Mouse (Mus musculus) adrenal gland, postnatal 25 days (tissue): ENCODE measurements around the gene Plxna2. TPM values are rescaled to one million over a fixed set of nuclear protein-coding genes. Genes with fewer than 3 reads are reported as not detected.
A peak's percentile ranks its signal among the peaks of the same experiment; 100 is the strongest.

Experiments
- DNase-seq: peaks from one replicate; pipeline ENCODE4 v3.0.0; 2021; ENCODE audit warnings: mixed read lengths
- total RNA-seq: library from RNA; stranded (reverse); gene quantifications from 2 replicates; pipeline ENCODE4 v1.2.3, GENCODE M21; 2021

Plxna2 gene
- total RNA-seq, 1 experiment from 2014 or later, result 9.0 TPM

GRCm38 (mm10) chr1:194663021-194663420 is 45.0 kb downstream of the Plxna2 start:
- no peak for DNase-seq

GRCm38 (mm10) chr1:194665715-194666114 is 47.7 kb downstream of the Plxna2 start:
- no peak for DNase-seq

- no peak for DNase-seq
Measured at GRCm38 (mm10) chr1:194671783-194672524, 53.9 kb downstream of the Plxna2 start.

GRCm38 (mm10) chr1:194672525-194672894 is 54.5 kb downstream of the Plxna2 start:
- DNase-seq, result no peak

- no peak for DNase-seq
Measured at GRCm38 (mm10) chr1:194673229-194673628, 55.2 kb downstream of the Plxna2 start.

- DNase-seq, result no peak
Measured at GRCm38 (mm10) chr1:194675106-194675890, 57.3 kb downstream of the Plxna2 start.

GRCm38 (mm10) chr1:194675891-194676200 is 57.8 kb downstream of the Plxna2 start:
- DNase-seq, result no peak

GRCm38 (mm10) chr1:194677878-194678277 is 59.9 kb downstream of the Plxna2 start:
- peak; percentile 11 for DNase-seq

- DNase-seq, result no peak
Measured at GRCm38 (mm10) chr1:194679147-194679546, 61.1 kb downstream of the Plxna2 start.

- DNase-seq, result peak; percentile 15
Measured at GRCm38 (mm10) chr1:194680136-194680535, 62.1 kb downstream of the Plxna2 start.

GRCm38 (mm10) chr1:194682021-194682420 is 64.0 kb downstream of the Plxna2 start:
- no peak for DNase-seq

GRCm38 (mm10) chr1:194683132-194683531 is 65.1 kb downstream of the Plxna2 start:
- no peak for DNase-seq

GRCm38 (mm10) chr1:194685896-194686295 is 67.9 kb downstream of the Plxna2 start:
- DNase-seq, result no peak

- no peak for DNase-seq
Measured at GRCm38 (mm10) chr1:194687746-194688145, 69.7 kb downstream of the Plxna2 start.

GRCm38 (mm10) chr1:194688161-194688560 is 70.1 kb downstream of the Plxna2 start:
- DNase-seq, result no peak

GRCm38 (mm10) chr1:194693063-194693462 is 75.0 kb downstream of the Plxna2 start:
- no peak for DNase-seq

GRCm38 (mm10) chr1:194693488-194693887 is 75.5 kb downstream of the Plxna2 start:
- no peak for DNase-seq

- DNase-seq, result no peak
Measured at GRCm38 (mm10) chr1:194694805-194695204, 76.8 kb downstream of the Plxna2 start.

GRCm38 (mm10) chr1:194697439-194697838 is 79.4 kb downstream of the Plxna2 start:
- DNase-seq, result no peak

- no peak for DNase-seq
Measured at GRCm38 (mm10) chr1:194699321-194699720, 81.3 kb downstream of the Plxna2 start.

GRCm38 (mm10) chr1:194703235-194703634 is 85.2 kb downstream of the Plxna2 start:
- DNase-seq, result no peak

GRCm38 (mm10) chr1:194704171-194704855 is 86.3 kb downstream of the Plxna2 start:
- no peak for DNase-seq

GRCm38 (mm10) chr1:194706566-194706965 is 88.5 kb downstream of the Plxna2 start:
- DNase-seq, result no peak
